Mouse (Mus musculus) testis, adult 2 months (tissue): ENCODE measurements at regions not wholly inside any gene's neighbourhood (a gene's known extent, or its start where the extent isn't known, plus 50 kb on each side); places are given as distances from the start of the nearest gene placed in this dataset.

Source experiments
- CTCF ChIP-seq: fragments of 200-500 bp; IDR thresholded peaks from 2 replicates; pipeline ENCODE4 v1.5.1; 2012; ENCODE audit warnings: low read depth, mild to moderate bottlenecking, inconsistent platforms, low read length, moderate library complexity; ENCODE audit not compliant: control insufficient read depth, insufficient read depth, insufficient replicate concordance
- POLR2A ChIP-seq: fragments of 200-500 bp; IDR thresholded peaks from 2 replicates; pipeline ENCODE4 v1.6.1; 2012; ENCODE audit warnings: low read depth, mild to moderate bottlenecking, inconsistent platforms, low read length, moderate library complexity; ENCODE audit not compliant: control insufficient read depth

- no peak for TF ChIP-seq POLR2A
- TF ChIP-seq CTCF, result no peak
Measured at GRCm38 (mm10) chr15:92000086-92000485, 50.9 kb upstream of the Cntn1 start.
